Mouse (Mus musculus): ENCODE data around the gene Plbd2. TPM values are rescaled to one million over a fixed set of nuclear protein-coding genes. Genes with fewer than 3 reads are reported as not detected.

Gene Plbd2
- polyA plus RNA-seq, 1 experiment from 2014 or later: 67.9 TPM

GRCm38 (mm10) chr5:120436885-120437495, 66.4 kb downstream of the Plbd2 start:
- Histone ChIP-seq H3K9ac (no peak overlapping the region), H3K36me3 (no peaks in the 10 kb centered on the region), H3K9me3 (replicated peaks) (no peaks in the 10 kb centered on the region), H3K27me3 (peaks cover 90% of the 10 kb centered on the region), H3K4me2 (replicated peaks) (no peak overlapping the region), H3K27ac (replicated peaks) (no peak overlapping the region), H3K4me1 (peaks cover 32% of the 10 kb centered on the region), H3K4me3 (replicated peaks) (no peak overlapping the region)
- under 1% methylated on average over 18 of the region's 18 CpGs for WGBS
- no peak for ATAC-seq (ENCODE audit: insufficient number of reproducible peaks, low FRiP score, low TSS enrichment, low read depth)

- WGBS: under 1% methylated on average over 47 of the region's 47 CpGs
- H3K27me3 ChIP-seq: peaks cover 98% of the 10 kb centered on the region
- H3K27ac ChIP-seq (replicated peaks): no peak overlapping the region
- H3K36me3 ChIP-seq: no peaks in the 10 kb centered on the region
- H3K4me1 ChIP-seq: peaks cover 36% of the 10 kb centered on the region
- H3K9ac ChIP-seq: no peak overlapping the region
- no peak for ATAC-seq (ENCODE audit: insufficient number of reproducible peaks, low FRiP score, low TSS enrichment, low read depth)
- H3K4me3 ChIP-seq (replicated peaks): peak overlapping the region; percentile 36
- H3K9me3 ChIP-seq (replicated peaks): no peaks in the 10 kb centered on the region
- peak overlapping the region; percentile 54 for H3K4me2 ChIP-seq (replicated peaks)
These were observed 67.5 kb downstream of the Plbd2 start for GRCm38 (mm10) chr5:120435731-120436501.

DNA sequence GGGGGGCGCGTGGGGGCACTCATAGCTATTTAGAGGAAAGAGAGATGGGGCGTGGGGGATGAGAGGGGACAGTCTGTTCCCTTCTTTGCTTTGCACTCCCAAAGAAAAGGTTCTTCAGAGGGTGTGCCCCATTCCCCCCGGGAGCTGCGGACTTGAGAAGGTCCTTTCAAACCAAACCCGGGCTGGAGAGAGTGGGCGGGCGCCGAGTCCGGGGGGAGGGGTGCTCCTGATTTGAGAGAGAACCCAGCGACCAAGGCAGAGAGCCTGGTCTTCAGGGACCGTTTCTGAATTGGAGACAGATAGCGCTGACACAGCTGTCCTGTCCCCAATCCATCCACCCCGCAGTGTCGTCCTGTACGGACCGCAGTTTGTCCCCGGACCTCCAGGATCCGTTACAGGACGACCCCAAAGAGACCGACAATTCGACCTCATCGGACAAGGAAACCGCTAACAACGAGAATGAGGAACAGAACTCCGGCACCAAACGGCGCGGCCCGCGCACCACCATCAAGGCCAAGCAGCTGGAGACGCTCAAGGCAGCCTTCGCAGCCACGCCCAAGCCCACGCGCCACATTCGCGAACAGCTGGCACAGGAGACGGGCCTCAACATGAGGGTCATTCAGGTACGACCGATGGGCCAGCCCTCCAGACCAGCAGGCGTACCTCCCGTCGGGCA, 68.3 kb downstream of the Plbd2 start:
- Histone ChIP-seq H3K9me3 (replicated peaks) (no peaks in the 10 kb centered on the region), H3K27me3 (peaks cover 98% of the 10 kb centered on the region), H3K4me1 (peaks cover 34% of the 10 kb centered on the region), H3K27ac (replicated peaks) (no peak overlapping the region), H3K9ac (no peak overlapping the region), H3K4me2 (replicated peaks) (no peak overlapping the region), H3K36me3 (no peaks in the 10 kb centered on the region), H3K4me3 (replicated peaks) (peak overlapping the region; percentile 36; the same call in 1 of the 2 replicates)
- WGBS: under 1% methylated on average over 44 of the region's 44 CpGs
- ATAC-seq (ENCODE audit: insufficient number of reproducible peaks, low FRiP score, low TSS enrichment, low read depth): no peak

DNA sequence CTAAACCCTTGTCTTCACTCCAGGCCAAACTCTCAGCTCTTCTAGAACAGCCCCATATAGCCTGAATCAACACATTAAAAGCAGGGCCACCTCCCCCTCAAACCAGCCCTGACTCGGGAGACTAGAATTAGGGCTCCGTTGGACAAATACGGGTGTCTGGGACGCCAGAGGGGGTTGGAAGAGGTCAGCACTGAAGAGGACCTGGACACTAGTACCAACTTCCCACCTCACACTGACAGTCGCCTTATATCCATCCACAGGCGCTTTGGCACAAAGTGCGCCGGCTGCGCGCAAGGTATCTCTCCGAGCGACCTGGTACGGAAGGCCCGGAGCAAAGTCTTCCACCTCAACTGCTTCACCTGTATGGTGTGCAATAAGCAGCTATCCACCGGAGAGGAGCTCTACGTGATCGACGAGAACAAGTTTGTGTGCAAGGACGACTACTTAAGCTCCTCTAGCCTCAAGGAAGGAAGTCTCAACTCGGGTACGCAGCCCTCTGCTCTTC, 69.1 kb downstream of the Plbd2 start:
- Histone ChIP-seq H3K9ac (no peak overlapping the region), H3K36me3 (no peaks in the 10 kb centered on the region), H3K27ac (replicated peaks) (no peak overlapping the region), H3K4me1 (peaks cover 28% of the 10 kb centered on the region), H3K4me2 (replicated peaks) (no peak overlapping the region), H3K9me3 (replicated peaks) (no peaks in the 10 kb centered on the region), H3K4me3 (replicated peaks) (no peak overlapping the region), H3K27me3 (peaks cover 98% of the 10 kb centered on the region)
- WGBS: 2% methylated on average over 21 of the region's 21 CpGs
- ATAC-seq (ENCODE audit: insufficient number of reproducible peaks, low FRiP score, low TSS enrichment, low read depth): no peak

Other genes starting within 250 kb of the Plbd2 start
- 0.05 TPM in 2 replicates for gene Lhx5, start 71.9 kb downstream of the Plbd2 start, polyA plus RNA-seq (2015; fragmentation: Nextera tagmentation; extraction: Ambion mirVana)
- 0.95 and 1.7 TPM in 2 replicates for gene Sdsl, start 30.8 kb downstream of the Plbd2 start, polyA plus RNA-seq (2015; fragmentation: Nextera tagmentation; extraction: Ambion mirVana)
- gene Sds, start 27.1 kb downstream of the Plbd2 start, polyA plus RNA-seq (2015; fragmentation: Nextera tagmentation; extraction: Ambion mirVana): not detected in 2 replicates
- gene Slc8b1, start 7.5 kb upstream of the Plbd2 start, polyA plus RNA-seq (2015; fragmentation: Nextera tagmentation; extraction: Ambion mirVana): 9.0 and 9.3 TPM in 2 replicates
- 28.4 and 28.6 TPM in 2 replicates for gene Tpcn1, start 85.0 kb upstream of the Plbd2 start, polyA plus RNA-seq (2015; fragmentation: Nextera tagmentation; extraction: Ambion mirVana)
- gene Iqcd, start 85.4 kb upstream of the Plbd2 start, polyA plus RNA-seq (2015; fragmentation: Nextera tagmentation; extraction: Ambion mirVana): 1.9 and 3.2 TPM in 2 replicates
- gene Rita1, start 109.0 kb upstream of the Plbd2 start, polyA plus RNA-seq (2015; fragmentation: Nextera tagmentation; extraction: Ambion mirVana): 15.5 and 15.8 TPM in 2 replicates
- 43.4 and 44.5 TPM in 2 replicates for gene Ddx54, start 109.1 kb upstream of the Plbd2 start, polyA plus RNA-seq (2015; fragmentation: Nextera tagmentation; extraction: Ambion mirVana)
- gene Cfap73, start 130.6 kb upstream of the Plbd2 start, polyA plus RNA-seq (2015; fragmentation: Nextera tagmentation; extraction: Ambion mirVana): 0.92 and 2.5 TPM in 2 replicates
- 1.2 and 1.3 TPM in 2 replicates for gene Rasal1, start 145.2 kb upstream of the Plbd2 start, polyA plus RNA-seq (2015; fragmentation: Nextera tagmentation; extraction: Ambion mirVana)
- 6.2 and 7.7 TPM in 2 replicates for gene Dtx1, start 208.3 kb upstream of the Plbd2 start, polyA plus RNA-seq (2015; fragmentation: Nextera tagmentation; extraction: Ambion mirVana)
- gene Oas2, start 246.2 kb upstream of the Plbd2 start, polyA plus RNA-seq (2015; fragmentation: Nextera tagmentation; extraction: Ambion mirVana): 0.72 and 1.3 TPM in 2 replicates

All from embryonic facial prominence, embryonic 15.5 days (tissue).